Mouse (Mus musculus) kidney, adult 2 months (tissue): Measurements from ENCODE around the gene Ube2t. TPM values are rescaled to one million over a fixed set of nuclear protein-coding genes. Genes with fewer than 3 reads are reported as not detected.

Experiments
- DNase-seq: peaks from one replicate; pipeline ENCODE4 v3.0.0; 2021
- H3K27ac ChIP-seq: fragments of 200-500 bp; 2 replicates; pipeline ENCODE4 v1.5.1; 2012; ENCODE audit warnings: low read depth, low read length, control low read depth, inconsistent platforms; ENCODE audit not compliant: insufficient read depth
- H3K27me3 ChIP-seq: fragments of 200-500 bp; replicated peaks from 2 replicates; pipeline ENCODE4 v1.6.1; 2012; ENCODE audit warnings: mild to moderate bottlenecking, moderate library complexity, low read length, inconsistent platforms; ENCODE audit not compliant: control insufficient read depth, insufficient read depth
- H3K36me3 ChIP-seq: fragments of 200-500 bp; 2 replicates; pipeline ENCODE4 v1.6.1; 2012; ENCODE audit warnings: mild to moderate bottlenecking, moderate library complexity, low read length, inconsistent platforms; ENCODE audit not compliant: control insufficient read depth, insufficient read depth
- H3K4me1 ChIP-seq: fragments of 200-500 bp; 2 replicates; pipeline ENCODE4 v1.6.1; 2011; ENCODE audit warnings: low read length; ENCODE audit not compliant: control insufficient read depth, insufficient read depth
- H3K4me3 ChIP-seq: fragments of 200-500 bp; 2 replicates; pipeline ENCODE4 v1.5.1; 2011; ENCODE audit warnings: mild to moderate bottlenecking, low read depth, low read length, control low read depth; ENCODE audit not compliant: insufficient read depth
- CTCF ChIP-seq: fragments of 200-500 bp; conservative IDR thresholded peaks from 2 replicates; pipeline ENCODE4 v1.5.1; 2011; ENCODE audit warnings: low read depth, mild to moderate bottlenecking, control low read depth, low read length, moderate library complexity, mixed read lengths; ENCODE audit not compliant: insufficient read depth, insufficient read length
- POLR2A ChIP-seq: fragments of 200-500 bp; IDR thresholded peaks from one replicate; pipeline ENCODE4 v1.6.1; 2011; ENCODE audit warnings: low read depth, low read length, control low read depth
- WGBS: fragments of 180-500 bp; shearing (Covaris S2); methylation state at CpG from one replicate; pipeline ENCODE4 v1.1.7; 2018; 5-methylcytosine and 5-hydroxymethylcytosine counted together
- polyA plus RNA-seq: library from polyadenylated mRNA; depleted of rRNA; stranded (reverse); fragments of >200 nt; gene quantifications from 2 replicates; pipeline ENCODE4 v1.2.3, GENCODE M21; 2012; rRNA removed

Ube2t gene
- polyA plus RNA-seq, 1 experiment: 0.61 TPM

DNA sequence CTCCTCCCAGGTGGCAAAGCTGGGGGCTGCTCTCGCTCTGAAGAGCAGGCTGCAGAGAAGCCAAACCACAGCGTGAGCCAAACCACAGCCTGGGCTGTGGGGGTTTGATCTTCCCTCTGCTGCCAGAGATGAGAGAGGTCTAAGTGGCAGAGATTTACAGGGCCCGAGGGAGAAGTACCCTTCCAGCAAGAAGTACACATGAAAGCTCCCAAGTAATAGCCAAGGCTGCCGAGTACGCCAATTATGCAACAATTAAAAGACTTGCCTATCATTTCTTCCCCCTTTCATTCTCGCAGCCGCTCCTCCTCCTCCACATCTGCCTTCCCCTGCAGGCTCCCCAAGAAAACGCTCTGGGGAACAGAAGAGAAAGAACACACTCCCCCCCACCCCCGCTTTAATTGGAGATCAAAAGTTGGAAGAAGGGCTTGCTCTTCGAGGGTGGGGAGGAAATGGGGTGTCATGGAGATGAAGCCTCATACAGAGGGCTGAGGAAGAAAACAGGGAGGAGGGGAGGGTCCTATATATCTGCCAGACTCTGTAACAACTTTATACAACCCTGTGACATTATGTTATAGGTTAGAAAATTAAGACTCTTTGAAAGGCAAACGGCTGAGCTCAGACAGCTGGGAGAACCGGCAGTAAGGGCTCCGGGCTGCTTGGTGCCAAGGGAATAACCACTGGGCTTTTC lies 56.9 kb downstream of the Ube2t start:
- Histone ChIP-seq H3K4me1 (peaks cover 8% of the 10 kb centered on the region; the same call in 1 of the 2 replicates), H3K36me3 (no peaks in the 10 kb centered on the region), H3K27me3 (no peaks in the 10 kb centered on the region), H3K27ac (no peak overlapping the region), H3K4me3 (no peak overlapping the region)
- peak; percentile 14 for DNase-seq
- no peak for TF ChIP-seq CTCF
- TF ChIP-seq POLR2A: no peak
- 35% methylated on average over 13 of the region's 13 CpGs for whole genome bisulfite sequencing

DNA sequence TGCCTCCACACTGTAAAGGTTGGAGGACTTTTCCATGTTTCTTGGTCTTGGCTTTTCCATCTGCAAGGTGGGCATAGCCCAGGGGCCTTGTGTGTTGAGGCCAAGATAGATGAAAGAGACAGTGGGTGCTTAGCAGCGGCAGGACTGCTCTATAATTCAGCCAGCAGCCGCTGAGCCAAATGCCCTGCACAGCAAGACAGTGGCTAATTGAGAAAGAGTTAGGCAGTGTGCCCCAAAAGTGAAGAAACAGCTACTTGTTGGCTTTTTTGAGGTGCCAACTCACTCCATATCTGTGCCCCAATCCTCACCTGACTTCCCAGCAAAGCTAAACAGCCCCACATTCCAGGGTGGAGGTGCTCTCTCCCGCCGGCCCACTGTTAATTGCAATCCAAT lies 57.4 kb downstream of the Ube2t start:
- WGBS: 81% methylated on average over 4 of the region's 4 CpGs
- H3K27me3 ChIP-seq: no peaks in the 10 kb centered on the region
- H3K4me3 ChIP-seq: no peak overlapping the region
- H3K27ac ChIP-seq: no peak overlapping the region
- no peaks in the 10 kb centered on the region for H3K36me3 ChIP-seq
- no peak for TF ChIP-seq CTCF
- no peak for TF ChIP-seq POLR2A
- peak; percentile 5 for DNase-seq
- H3K4me1 ChIP-seq: peaks cover 8% of the 10 kb centered on the region; the same call in 1 of the 2 replicates

DNA sequence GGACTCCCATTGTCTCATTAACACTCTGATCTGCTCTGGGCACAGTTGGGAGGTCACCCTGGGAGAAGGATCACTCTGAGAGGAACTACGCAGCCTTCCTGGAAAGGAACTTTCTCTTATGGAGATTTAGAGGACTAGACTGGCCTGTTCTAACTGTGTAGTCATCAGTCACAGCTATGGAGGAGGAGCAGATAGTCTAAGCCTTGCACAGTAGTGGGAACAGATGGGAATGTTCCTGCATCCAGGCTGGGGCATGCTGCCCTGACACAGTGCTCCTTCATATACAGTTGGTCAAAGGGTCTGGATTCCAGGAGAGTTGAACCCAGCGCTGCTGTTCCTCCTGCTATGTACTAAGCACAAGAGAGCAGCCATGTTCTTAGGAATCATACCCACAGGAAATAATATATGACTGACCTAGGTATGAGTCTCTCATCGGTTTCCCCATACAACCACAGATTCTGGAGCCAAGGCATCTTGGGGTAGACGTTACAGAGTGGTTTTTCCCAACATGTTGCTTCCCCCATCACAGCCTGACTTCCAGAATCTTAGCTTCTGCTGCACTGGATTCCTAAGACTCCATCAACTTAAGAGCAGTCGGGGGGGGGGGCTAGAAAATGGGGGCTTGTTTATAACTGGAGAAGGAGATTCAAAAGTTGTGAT lies 58.0 kb downstream of the Ube2t start:
- Histone ChIP-seq H3K36me3 (no peaks in the 10 kb centered on the region), H3K27me3 (no peaks in the 10 kb centered on the region), H3K27ac (no peak overlapping the region), H3K4me3 (no peak overlapping the region), H3K4me1 (peaks cover 8% of the 10 kb centered on the region; the same call in 1 of the 2 replicates)
- DNase-seq: no peak
- TF ChIP-seq POLR2A: no peak
- WGBS: 67% methylated on average over 5 of the region's 5 CpGs

DNA sequence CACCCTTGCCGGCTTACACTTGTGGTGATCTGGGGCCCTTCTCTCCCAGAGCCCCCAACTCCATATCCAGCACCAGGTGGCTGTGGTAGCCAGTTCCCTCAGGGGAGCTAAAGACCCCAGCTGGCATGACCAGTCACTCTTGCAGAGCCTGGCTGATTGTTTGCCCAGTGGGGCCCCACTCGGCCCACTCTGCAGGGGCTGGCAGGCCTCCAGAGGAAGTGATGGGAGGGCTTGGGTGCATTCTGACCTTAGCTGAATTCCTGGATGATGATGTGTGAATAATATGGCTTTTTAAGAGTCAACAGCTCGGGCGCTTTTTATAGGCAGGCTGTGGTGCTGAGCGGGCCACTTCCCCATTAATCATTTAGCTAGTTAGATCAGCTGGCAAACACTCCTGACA lies 58.6 kb downstream of the Ube2t start:
- H3K4me3 ChIP-seq: no peak overlapping the region
- WGBS: 9% methylated on average over 5 of the region's 5 CpGs
- H3K4me1 ChIP-seq: peaks cover 8% of the 10 kb centered on the region; the same call in 1 of the 2 replicates
- DNase-seq: peak; percentile 31
- TF ChIP-seq POLR2A: no peak
- TF ChIP-seq CTCF: no peak
- no peaks in the 10 kb centered on the region for H3K36me3 ChIP-seq
- no peak overlapping the region for H3K27ac ChIP-seq
- no peaks in the 10 kb centered on the region for H3K27me3 ChIP-seq

DNA sequence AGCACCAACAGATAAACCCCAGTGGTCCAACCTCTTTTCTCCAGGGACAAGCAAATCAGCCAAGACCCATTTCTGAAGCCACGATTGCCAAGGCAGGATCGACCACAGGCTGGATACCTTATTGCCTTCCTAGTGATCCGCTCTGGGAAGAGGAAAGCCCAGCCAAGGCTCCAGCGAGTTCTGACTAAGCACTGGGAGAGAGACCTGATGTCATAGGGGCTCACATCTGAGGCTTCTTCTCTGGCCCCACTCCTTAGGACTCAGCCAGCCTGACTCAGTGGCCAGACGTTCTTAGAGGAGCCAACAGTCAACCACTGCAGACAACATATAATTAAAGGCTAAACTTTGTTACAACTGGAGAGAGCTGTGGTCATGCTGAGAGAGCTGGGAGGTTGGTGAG lies 59.6 kb downstream of the Ube2t start:
- TF ChIP-seq CTCF (no peak), POLR2A (no peak)
- H3K27ac ChIP-seq: no peak overlapping the region
- no peaks in the 10 kb centered on the region for H3K27me3 ChIP-seq
- peaks cover 8% of the 10 kb centered on the region; the same call in 1 of the 2 replicates for H3K4me1 ChIP-seq
- DNase-seq: no peak
- 82% methylated on average over 5 of the region's 5 CpGs for WGBS
- no peak overlapping the region for H3K4me3 ChIP-seq
- H3K36me3 ChIP-seq: no peaks in the 10 kb centered on the region

DNA sequence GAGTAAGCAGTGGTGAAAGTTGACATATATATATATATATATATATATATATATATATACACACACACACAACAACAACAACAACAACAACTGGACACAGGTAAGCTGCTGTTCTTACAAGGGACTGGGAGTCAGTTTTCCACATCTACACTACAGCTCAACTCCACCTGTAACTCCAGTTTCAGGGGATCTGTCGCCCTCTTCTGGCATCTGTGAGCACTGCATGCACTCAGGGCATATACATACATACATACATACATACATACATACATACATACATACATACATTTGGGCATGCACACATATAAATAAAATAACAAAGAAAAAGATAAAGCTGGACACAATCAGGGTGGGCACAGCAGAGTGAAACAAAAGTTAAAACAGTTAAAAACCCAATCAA lies 61.2 kb downstream of the Ube2t start:
- H3K27me3 ChIP-seq: no peaks in the 10 kb centered on the region
- no peak overlapping the region for H3K27ac ChIP-seq
- DNase-seq: no peak
- TF ChIP-seq POLR2A: no peak
- TF ChIP-seq CTCF: 0 out of 2 replicates have a peak, but pooled peaks have one; percentile 10
- H3K4me1 ChIP-seq: peaks cover 8% of the 10 kb centered on the region; the same call in 1 of the 2 replicates
- no peaks in the 10 kb centered on the region for H3K36me3 ChIP-seq
- 81% methylated on average over 1 of the region's 1 CpGs for WGBS
- H3K4me3 ChIP-seq: no peak overlapping the region

Other genes with a start within 250 kb of the Ube2t start
- 5.6 and 5.8 TPM in 2 replicates for gene Ppp1r12b, start 6.6 kb upstream of the Ube2t start, polyA plus RNA-seq
- gene Lgr6, start 142.7 kb downstream of the Ube2t start, polyA plus RNA-seq: 0.42 and 0.75 TPM in 2 replicates
- 0.73 and 2.5 TPM in 2 replicates for gene Ptpn7, start 170.1 kb downstream of the Ube2t start, polyA plus RNA-seq
- gene Arl8a, start 184.3 kb downstream of the Ube2t start, polyA plus RNA-seq: 95.2 and 107 TPM in 2 replicates
- gene Gpr37l1, start 205.1 kb downstream of the Ube2t start, polyA plus RNA-seq: 0.75 and 0.98 TPM in 2 replicates